Mouse (Mus musculus): ENCODE data around the gene Naa38. TPM values are rescaled to one million over a fixed set of nuclear protein-coding genes. Genes with fewer than 3 reads are reported as not detected.

Naa38 gene
- polyA plus RNA-seq, 1 experiment from 2014 or later: 174 TPM

- Histone ChIP-seq H3K27ac (replicated peaks in 1 of 2; ENCODE audit: control insufficient read depth in 1 of 2, insufficient read depth in 1 of 2, low read depth in 2 of 2, low read length in 2 of 2) (peak overlapping the region in 1 of 2 experiments; percentile 97; a peak in 2 of 4 replicates), H3K36me3 (ENCODE audit: control insufficient read depth, insufficient read depth, low read length) (peaks cover 10% of the 10 kb centered on the region; the same call in 1 of the 2 replicates), H3K27me3 (ENCODE audit: control insufficient read depth, insufficient read depth, low read length) (no peaks in the 10 kb centered on the region), H3K9ac (ENCODE audit: low read length) (peak overlapping the region; percentile 99; the same call in 1 of the 2 replicates), H3K4me3 (ENCODE audit: control insufficient read depth in 1 of 2, insufficient read depth in 1 of 2, low read depth in 1 of 2, low read length in 2 of 2) (peak overlapping the region in 1 of 2 experiments; percentile 97; a peak in 2 of 4 replicates), H3K4me1 (ENCODE audit: control insufficient read depth in 2 of 2, insufficient read depth in 2 of 2, low read length in 2 of 2) (peaks cover 29 to 52% of the 10 kb centered on the region in 2 experiments), H3K9me3 (ENCODE audit: control insufficient read depth, low read length) (no peaks in the 10 kb centered on the region), H3K4me2 (ENCODE audit: low read length) (peak overlapping the region; percentile 93)
- ATAC-seq (ENCODE audit: insufficient number of reproducible peaks, insufficient read depth, low FRiP score, low read depth): no peak
- WGBS: 43% methylated on average over 2 of the region's 2 CpGs
Measured at GRCm38 (mm10) chr11:69369990-69370816, 25.1 kb upstream of the Naa38 start.

GRCm38 (mm10) chr11:69370817-69371215 is 24.5 kb upstream of the Naa38 start:
- H3K4me3 ChIP-seq (ENCODE audit: control insufficient read depth in 1 of 2, insufficient read depth in 1 of 2, low read depth in 1 of 2, low read length in 2 of 2): no peak overlapping the region
- H3K9ac ChIP-seq (ENCODE audit: low read length): 0 out of 2 replicates have a peak overlapping the region, but pooled peaks have one; percentile 0
- H3K9me3 ChIP-seq (ENCODE audit: control insufficient read depth, low read length): no peaks in the 10 kb centered on the region
- peak overlapping the region in 1 of 2 experiments; percentile 54; a peak in 2 of 4 replicates for H3K27ac ChIP-seq (replicated peaks in 1 of 2; ENCODE audit: control insufficient read depth in 1 of 2, insufficient read depth in 1 of 2, low read depth in 2 of 2, low read length in 2 of 2)
- H3K36me3 ChIP-seq (ENCODE audit: control insufficient read depth, insufficient read depth, low read length): peaks cover 14% of the 10 kb centered on the region; the same call in 1 of the 2 replicates
- no peaks in the 10 kb centered on the region for H3K27me3 ChIP-seq (ENCODE audit: control insufficient read depth, insufficient read depth, low read length)
- ATAC-seq (ENCODE audit: insufficient number of reproducible peaks, insufficient read depth, low FRiP score, low read depth): no peak
- 27% methylated on average over 9 of the region's 9 CpGs for WGBS
- peaks cover 23 to 46% of the 10 kb centered on the region in 2 experiments for H3K4me1 ChIP-seq (ENCODE audit: control insufficient read depth in 2 of 2, insufficient read depth in 2 of 2, low read length in 2 of 2)
- peak overlapping the region; percentile 31; the same call in 1 of the 2 replicates for H3K4me2 ChIP-seq (ENCODE audit: low read length)

- Histone ChIP-seq H3K4me1 (ENCODE audit: control insufficient read depth in 2 of 2, insufficient read depth in 2 of 2, low read length in 2 of 2) (peaks cover 18 to 43% of the 10 kb centered on the region in 2 experiments), H3K4me3 (ENCODE audit: control insufficient read depth in 1 of 2, insufficient read depth in 1 of 2, low read depth in 1 of 2, low read length in 2 of 2) (no peak overlapping the region), H3K36me3 (ENCODE audit: control insufficient read depth, insufficient read depth, low read length) (peaks cover 17% of the 10 kb centered on the region; the same call in 1 of the 2 replicates), H3K9ac (ENCODE audit: low read length) (0 out of 2 replicates have a peak overlapping the region, but pooled peaks have one; percentile 25), H3K27ac (replicated peaks in 1 of 2; ENCODE audit: control insufficient read depth in 1 of 2, insufficient read depth in 1 of 2, low read depth in 2 of 2, low read length in 2 of 2) (0 out of 4 replicates have a peak overlapping the region, but pooled peaks of 1 of the 2 experiments have one; percentile 14), H3K9me3 (ENCODE audit: control insufficient read depth, low read length) (no peaks in the 10 kb centered on the region), H3K27me3 (ENCODE audit: control insufficient read depth, insufficient read depth, low read length) (no peaks in the 10 kb centered on the region), H3K4me2 (ENCODE audit: low read length) (no peak overlapping the region)
- 64% methylated on average over 12 of the region's 12 CpGs for WGBS
- no peak for ATAC-seq (ENCODE audit: insufficient number of reproducible peaks, insufficient read depth, low FRiP score, low read depth)
Measured at GRCm38 (mm10) chr11:69371601-69372000, 23.7 kb upstream of the Naa38 start.

- 15% methylated on average over 12 of the region's 12 CpGs for WGBS
- Histone ChIP-seq H3K9ac (ENCODE audit: low read length) (peak overlapping the region; percentile 25; the same call in 1 of the 2 replicates), H3K4me1 (ENCODE audit: control insufficient read depth in 2 of 2, insufficient read depth in 2 of 2, low read length in 2 of 2) (peaks cover 18 to 40% of the 10 kb centered on the region in 2 experiments), H3K4me2 (ENCODE audit: low read length) (0 out of 2 replicates have a peak overlapping the region, but pooled peaks have one; percentile 2), H3K36me3 (ENCODE audit: control insufficient read depth, insufficient read depth, low read length) (peaks cover 21% of the 10 kb centered on the region; the same call in 1 of the 2 replicates), H3K27ac (replicated peaks in 1 of 2; ENCODE audit: control insufficient read depth in 1 of 2, insufficient read depth in 1 of 2, low read depth in 2 of 2, low read length in 2 of 2) (peak overlapping the region; percentile 14 to 27; a peak in 2 of 4 replicates), H3K9me3 (ENCODE audit: control insufficient read depth, low read length) (no peaks in the 10 kb centered on the region), H3K27me3 (ENCODE audit: control insufficient read depth, insufficient read depth, low read length) (no peaks in the 10 kb centered on the region), H3K4me3 (ENCODE audit: control insufficient read depth in 1 of 2, insufficient read depth in 1 of 2, low read depth in 1 of 2, low read length in 2 of 2) (no peak overlapping the region)
- ATAC-seq (ENCODE audit: insufficient number of reproducible peaks, insufficient read depth, low FRiP score, low read depth): no peak
Measured at GRCm38 (mm10) chr11:69372056-69372779, 23.1 kb upstream of the Naa38 start.

- H3K4me2 ChIP-seq (ENCODE audit: low read length): no peak overlapping the region
- H3K4me3 ChIP-seq (ENCODE audit: control insufficient read depth in 1 of 2, insufficient read depth in 1 of 2, low read depth in 1 of 2, low read length in 2 of 2): no peak overlapping the region
- H3K27me3 ChIP-seq (ENCODE audit: control insufficient read depth, insufficient read depth, low read length): no peaks in the 10 kb centered on the region
- 55% methylated on average over 3 of the region's 3 CpGs for WGBS
- H3K9ac ChIP-seq (ENCODE audit: low read length): no peak overlapping the region; the same call in 1 of the 2 replicates
- ATAC-seq (ENCODE audit: insufficient number of reproducible peaks, insufficient read depth, low FRiP score, low read depth): no peak
- H3K9me3 ChIP-seq (ENCODE audit: control insufficient read depth, low read length): no peaks in the 10 kb centered on the region
- H3K27ac ChIP-seq (replicated peaks in 1 of 2; ENCODE audit: control insufficient read depth in 1 of 2, insufficient read depth in 1 of 2, low read depth in 2 of 2, low read length in 2 of 2): peak overlapping the region in 1 of 2 experiments; percentile 14; a peak in 1 of 4 replicates
- peaks cover 21% of the 10 kb centered on the region; the same call in 1 of the 2 replicates for H3K36me3 ChIP-seq (ENCODE audit: control insufficient read depth, insufficient read depth, low read length)
- peaks cover 13 to 35% of the 10 kb centered on the region in 2 experiments for H3K4me1 ChIP-seq (ENCODE audit: control insufficient read depth in 2 of 2, insufficient read depth in 2 of 2, low read length in 2 of 2)
Measured at GRCm38 (mm10) chr11:69372780-69373170, 22.5 kb upstream of the Naa38 start.

GRCm38 (mm10) chr11:69373223-69373965 is 21.9 kb upstream of the Naa38 start:
- no peak overlapping the region for H3K9ac ChIP-seq (ENCODE audit: low read length)
- H3K4me2 ChIP-seq (ENCODE audit: low read length): no peak overlapping the region
- ATAC-seq (ENCODE audit: insufficient number of reproducible peaks, insufficient read depth, low FRiP score, low read depth): no peak

More at GRCm38 (mm10) chr11:69373223-69373965, 21.9 kb upstream of the Naa38 start:
- Histone ChIP-seq H3K4me3 (ENCODE audit: control insufficient read depth in 1 of 2, insufficient read depth in 1 of 2, low read depth in 1 of 2, low read length in 2 of 2) (no peak overlapping the region), H3K4me1 (ENCODE audit: control insufficient read depth in 2 of 2, insufficient read depth in 2 of 2, low read length in 2 of 2) (peaks cover 11 to 31% of the 10 kb centered on the region in 2 experiments), H3K36me3 (ENCODE audit: control insufficient read depth, insufficient read depth, low read length) (peaks cover 21% of the 10 kb centered on the region; the same call in 1 of the 2 replicates), H3K9me3 (ENCODE audit: control insufficient read depth, low read length) (no peaks in the 10 kb centered on the region), H3K27ac (replicated peaks in 1 of 2; ENCODE audit: control insufficient read depth in 1 of 2, insufficient read depth in 1 of 2, low read depth in 2 of 2, low read length in 2 of 2) (no peak overlapping the region), H3K27me3 (ENCODE audit: control insufficient read depth, insufficient read depth, low read length) (no peaks in the 10 kb centered on the region)
- WGBS: 90% methylated on average over 16 of the region's 16 CpGs

Measured in heart, embryonic 14.5 days (tissue).